Mouse (Mus musculus): Measurements from ENCODE around the gene Ssr2.
A peak's percentile ranks its signal among the peaks of the same experiment; 100 is the strongest.
"Not testable (repeated sequence)": the region's sequence is repeated elsewhere in the genome, so short reads cannot be mapped to it uniquely, and the experiment has no call there.

Gene Ssr2

GRCm38 (mm10) chr3:88596547-88596946 is 20.9 kb downstream of the Ssr2 start:
- not testable (repeated sequence) for DNase-seq (ENCODE audit: low spot score)

GRCm38 (mm10) chr3:88602466-88602865 is 26.8 kb downstream of the Ssr2 start:
- no peak for DNase-seq (ENCODE audit: low spot score)

- peak; percentile 55 for DNase-seq (ENCODE audit: low spot score)
Measured at GRCm38 (mm10) chr3:88603714-88604161, 28.1 kb downstream of the Ssr2 start.

GRCm38 (mm10) chr3:88604863-88605262 is 29.2 kb downstream of the Ssr2 start:
- no peak for DNase-seq (ENCODE audit: low spot score)

GRCm38 (mm10) chr3:88605666-88606065 is 30.0 kb downstream of the Ssr2 start, which contains the start of gene Arhgef2:
Arhgef2 (plus strand) TSS chr3:88605966.
- DNase-seq (ENCODE audit: low spot score), result not testable (repeated sequence)

GRCm38 (mm10) chr3:88607065-88607757 is 31.5 kb downstream of the Ssr2 start:
- peak; percentile 93 for DNase-seq (ENCODE audit: low spot score)

- no peak for DNase-seq (ENCODE audit: low spot score)
Measured at GRCm38 (mm10) chr3:88607758-88608138, 32.1 kb downstream of the Ssr2 start.

- DNase-seq (ENCODE audit: low spot score), result no peak
Measured at GRCm38 (mm10) chr3:88609066-88609465, 33.4 kb downstream of the Ssr2 start.

GRCm38 (mm10) chr3:88614418-88614817 is 38.7 kb downstream of the Ssr2 start:
- DNase-seq (ENCODE audit: low spot score), result no peak

GRCm38 (mm10) chr3:88615117-88615516 is 39.4 kb downstream of the Ssr2 start:
- no peak for DNase-seq (ENCODE audit: low spot score)

- DNase-seq (ENCODE audit: low spot score), result peak; percentile 27
Measured at GRCm38 (mm10) chr3:88615902-88616391, 40.3 kb downstream of the Ssr2 start.

- no peak for DNase-seq (ENCODE audit: low spot score)
Measured at GRCm38 (mm10) chr3:88616951-88617500, 41.4 kb downstream of the Ssr2 start.

GRCm38 (mm10) chr3:88618074-88618871 is 42.6 kb downstream of the Ssr2 start:
- DNase-seq (ENCODE audit: low spot score), result no peak

- no peak for DNase-seq (ENCODE audit: low spot score)
Measured at GRCm38 (mm10) chr3:88619113-88620097, 43.7 kb downstream of the Ssr2 start.

- DNase-seq (ENCODE audit: low spot score), result no peak
Measured at GRCm38 (mm10) chr3:88620146-88620991, 44.7 kb downstream of the Ssr2 start.

GRCm38 (mm10) chr3:88620992-88621536 is 45.4 kb downstream of the Ssr2 start:
- DNase-seq (ENCODE audit: low spot score), result peak; percentile 70

- DNase-seq (ENCODE audit: low spot score), result peak; percentile 26
Measured at GRCm38 (mm10) chr3:88621537-88622112, 45.9 kb downstream of the Ssr2 start.

GRCm38 (mm10) chr3:88622113-88622940 is 46.7 kb downstream of the Ssr2 start:
- peak; percentile 32 for DNase-seq (ENCODE audit: low spot score)

- DNase-seq (ENCODE audit: low spot score), result peak; percentile 32
Measured at GRCm38 (mm10) chr3:88622941-88623345, 47.3 kb downstream of the Ssr2 start.

All from layer of hippocampus, adult 11-12 months (tissue).